Mouse (Mus musculus): ENCODE measurements at regions not wholly inside any gene's neighbourhood (a gene's known extent, or its start where the extent isn't known, plus 50 kb on each side); places are given as distances from the start of the nearest gene placed in this dataset.

DNA sequence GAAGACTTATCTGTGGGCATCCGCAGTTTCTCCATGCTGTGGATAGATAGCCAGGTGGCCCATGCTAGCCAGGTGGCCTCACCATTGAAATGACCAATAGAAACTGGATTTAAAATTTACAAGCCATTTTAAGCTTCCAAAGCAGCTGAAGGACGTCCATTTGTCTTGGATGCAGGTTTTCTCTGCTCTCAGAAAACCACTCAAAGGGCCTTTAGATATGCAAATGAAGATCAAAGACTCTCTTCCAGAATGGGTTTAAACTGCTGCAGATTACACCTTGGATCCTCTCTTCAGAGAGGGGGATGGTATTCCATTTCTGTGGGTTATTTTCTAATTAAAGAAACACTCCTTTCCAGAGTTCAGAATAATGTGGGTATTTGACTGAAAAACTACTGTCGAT is 518.5 kb downstream of the Rnf144a start:
- DNase-seq (ENCODE audit: low spot score) = no peak

- no peak for DNase-seq (ENCODE audit: low spot score)
Measured at GRCm38 (mm10) chr12:25895691-25896090, 519.4 kb downstream of the Rnf144a start.

DNA sequence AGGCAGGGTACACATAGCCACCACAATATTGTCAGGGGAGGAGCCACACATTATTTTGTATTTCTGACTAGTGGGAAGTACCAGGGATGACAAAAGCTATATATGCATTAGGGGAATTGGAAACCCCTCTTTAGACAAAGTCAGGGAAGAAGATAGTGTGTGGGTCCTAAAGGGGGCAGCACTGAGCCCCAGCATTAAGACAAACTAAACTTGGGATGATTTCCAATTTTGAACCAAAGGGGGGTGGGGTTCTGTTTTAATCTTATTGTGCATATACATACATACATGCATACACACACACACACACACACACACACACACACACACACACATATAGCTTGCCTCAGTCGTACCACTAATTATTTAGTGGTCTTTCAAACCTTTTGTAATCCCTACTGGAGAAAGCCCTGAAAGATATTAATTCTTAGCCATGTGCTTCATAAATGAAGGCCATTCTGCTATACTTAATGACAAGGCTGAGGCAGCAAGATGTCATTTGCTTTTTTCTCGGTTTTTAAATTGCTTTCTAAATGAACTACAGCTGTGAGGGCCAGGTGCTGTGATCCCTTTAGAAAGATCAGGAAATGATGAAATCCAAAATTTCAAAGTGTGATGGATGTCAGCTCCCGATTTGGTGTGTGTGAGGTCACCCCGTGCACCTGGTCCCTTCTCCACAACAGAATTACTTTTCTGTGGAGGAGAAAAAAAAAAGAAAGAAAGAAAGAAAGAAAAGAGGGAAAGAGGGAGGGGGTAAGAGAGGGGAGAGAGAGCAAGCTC is 523.5 kb downstream of the Rnf144a start:
- DNase-seq (ENCODE audit: low spot score) = no peak

- no peak for DNase-seq (ENCODE audit: low spot score)
Measured at GRCm38 (mm10) chr12:25890722-25891121, 524.3 kb downstream of the Rnf144a start.

DNA sequence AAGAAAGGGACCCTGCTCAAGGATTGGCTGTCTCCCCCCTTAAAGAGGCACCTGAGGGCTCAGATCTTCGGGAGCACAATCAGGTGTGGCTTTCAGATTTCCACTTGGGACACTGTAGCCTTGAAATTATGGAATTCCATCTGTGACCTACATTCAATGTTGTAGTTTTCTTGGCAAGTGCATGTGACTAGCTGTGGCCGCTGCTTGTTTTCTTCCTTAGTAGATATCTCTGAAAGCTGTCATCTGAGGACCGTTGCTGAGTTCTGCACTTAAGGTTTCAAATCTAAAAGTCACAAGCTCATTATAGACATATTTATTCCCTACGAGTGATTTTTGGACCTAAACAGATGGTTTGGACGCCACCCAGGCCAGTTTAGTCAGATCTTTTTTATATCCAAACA is 531.3 kb downstream of the Rnf144a start:
- no peak for DNase-seq (ENCODE audit: low spot score)

GRCm38 (mm10) chr12:25871816-25872215 is 543.2 kb downstream of the Rnf144a start:
- no peak for DNase-seq (ENCODE audit: low spot score)

GRCm38 (mm10) chr12:25871001-25871461 is 544.0 kb downstream of the Rnf144a start:
- DNase-seq (ENCODE audit: low spot score) = no peak

DNA sequence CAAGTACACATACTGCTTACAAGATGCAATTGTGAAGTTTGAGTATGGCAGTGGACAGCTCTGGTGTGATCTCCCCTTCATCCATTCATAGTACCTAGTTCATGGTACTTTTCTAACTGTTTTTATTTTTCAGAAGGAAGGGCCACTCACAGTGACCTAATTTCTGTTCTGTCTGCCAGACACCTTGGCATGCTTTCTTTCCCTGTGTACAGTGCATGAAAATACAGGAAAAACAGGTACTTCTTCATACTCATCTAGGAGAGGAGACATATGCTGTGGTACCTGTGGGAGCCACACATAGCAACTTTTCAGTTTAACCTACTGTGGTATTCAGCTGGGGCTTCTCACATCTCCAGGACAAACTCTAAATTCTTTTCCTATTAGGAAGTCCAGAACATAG is 545.2 kb downstream of the Rnf144a start:
- no peak for DNase-seq (ENCODE audit: low spot score)

DNA sequence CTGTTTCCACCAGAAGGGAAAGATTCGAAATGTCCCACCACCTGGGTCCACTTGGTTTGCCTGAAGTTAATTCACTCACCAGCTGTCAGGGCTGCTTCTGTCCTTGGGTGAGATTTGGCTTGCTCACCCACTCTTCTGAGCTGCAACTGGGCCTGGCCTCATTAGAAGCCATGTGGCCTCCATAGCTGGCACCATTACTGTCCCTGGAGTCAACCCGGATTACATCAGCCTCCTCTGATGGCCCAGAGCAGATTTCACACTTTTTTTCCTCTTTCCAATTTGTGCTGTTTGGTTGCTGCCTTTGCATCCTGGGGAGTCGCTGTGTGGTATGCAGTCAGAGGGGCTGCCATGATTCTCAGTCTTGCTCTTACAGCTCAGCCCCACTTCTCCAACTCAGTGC is 550.0 kb downstream of the Rnf144a start:
- no peak for DNase-seq (ENCODE audit: low spot score)

GRCm38 (mm10) chr12:25864113-25864852 is 550.8 kb downstream of the Rnf144a start:
- DNase-seq (ENCODE audit: low spot score) = peak; percentile 7

- DNase-seq (ENCODE audit: low spot score) = no peak
Measured at GRCm38 (mm10) chr12:25861100-25861499, 554.0 kb downstream of the Rnf144a start.

GRCm38 (mm10) chr12:25858397-25858796 is 556.7 kb downstream of the Rnf144a start:
- no peak for DNase-seq (ENCODE audit: low spot score)

DNA sequence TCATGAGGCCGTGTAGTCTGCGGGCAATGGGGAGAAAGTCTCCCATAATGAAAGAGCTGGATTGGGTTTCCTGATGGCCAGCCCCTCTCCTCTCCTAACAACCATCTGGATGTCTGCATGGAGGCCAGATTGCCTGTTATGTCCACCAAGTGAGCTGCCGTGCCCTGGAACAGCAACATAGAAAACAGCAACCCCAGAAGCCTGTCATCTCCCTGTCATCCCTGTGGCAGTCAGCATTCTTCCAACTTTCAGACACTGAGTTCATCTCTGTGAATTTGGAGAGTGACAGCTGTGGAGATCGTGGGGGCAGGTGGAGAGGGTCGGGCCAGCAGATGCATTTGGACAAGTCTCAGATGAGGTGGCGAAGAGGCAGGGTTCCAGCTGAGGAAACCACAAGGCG is 585.0 kb downstream of the Rnf144a start:
- no peak for DNase-seq (ENCODE audit: low spot score)

- DNase-seq (ENCODE audit: low spot score) = no peak
Measured at GRCm38 (mm10) chr12:25827961-25828360, 587.1 kb downstream of the Rnf144a start.

DNA sequence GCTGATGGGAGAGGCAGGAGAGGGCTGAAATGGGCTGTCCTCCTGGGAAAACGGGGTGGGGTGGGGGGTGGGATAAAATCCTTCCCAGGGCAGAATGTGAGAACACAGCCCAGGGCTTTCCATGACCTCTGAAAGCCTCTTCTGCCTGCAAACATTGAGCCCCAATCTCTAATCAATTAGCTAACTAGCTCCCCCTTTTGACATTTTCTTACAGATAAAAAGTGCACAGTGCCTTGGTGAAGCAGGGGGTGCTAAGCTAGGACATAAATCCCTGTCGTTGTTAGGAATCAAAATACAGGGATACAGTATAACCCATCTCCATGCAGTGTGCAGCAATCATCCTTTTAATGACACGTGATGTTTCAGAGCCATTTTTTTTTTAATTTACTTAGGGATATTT is 588.1 kb downstream of the Rnf144a start:
- no peak for DNase-seq (ENCODE audit: low spot score)

DNA sequence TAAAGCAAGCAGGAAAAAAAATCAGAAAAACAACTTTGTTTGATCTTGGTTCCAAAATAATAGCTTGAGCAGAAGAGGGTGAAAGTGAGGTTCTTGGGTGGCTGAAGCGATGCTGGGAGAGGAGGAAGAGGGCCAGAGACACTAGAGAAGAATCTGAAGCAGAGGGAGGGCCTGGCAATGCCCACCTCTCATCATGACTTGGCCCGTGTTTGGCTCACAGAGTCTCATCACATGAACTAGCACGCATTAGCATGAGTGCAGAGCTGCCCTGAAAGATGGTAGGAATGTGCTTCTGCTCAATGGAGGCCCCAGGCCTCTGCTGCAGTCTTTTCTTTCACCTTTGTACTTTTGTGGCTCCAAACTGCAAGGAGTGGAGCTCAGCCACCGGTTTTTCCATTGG is 588.6 kb downstream of the Rnf144a start:
- DNase-seq (ENCODE audit: low spot score) = no peak

DNA sequence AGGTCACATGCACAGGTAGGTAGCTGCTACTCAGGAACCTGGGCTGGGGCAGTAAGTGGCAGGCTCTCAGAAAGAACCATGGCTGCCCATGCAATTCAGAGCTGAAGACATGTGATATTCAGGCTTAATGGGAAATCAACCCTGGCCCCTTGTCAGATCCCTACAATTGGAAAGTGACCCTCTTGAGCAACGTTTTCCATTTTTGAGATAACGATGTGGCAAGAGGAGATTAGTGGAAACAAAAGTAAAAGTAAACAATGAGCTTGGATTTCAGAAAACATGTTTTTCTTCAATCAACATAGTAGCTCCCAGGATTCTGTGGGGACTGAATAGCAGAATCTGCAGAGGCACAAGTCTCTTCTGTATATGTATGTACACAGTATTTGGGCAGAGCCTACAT is 598.8 kb downstream of the Rnf144a start:
- DNase-seq (ENCODE audit: low spot score) = no peak

DNA sequence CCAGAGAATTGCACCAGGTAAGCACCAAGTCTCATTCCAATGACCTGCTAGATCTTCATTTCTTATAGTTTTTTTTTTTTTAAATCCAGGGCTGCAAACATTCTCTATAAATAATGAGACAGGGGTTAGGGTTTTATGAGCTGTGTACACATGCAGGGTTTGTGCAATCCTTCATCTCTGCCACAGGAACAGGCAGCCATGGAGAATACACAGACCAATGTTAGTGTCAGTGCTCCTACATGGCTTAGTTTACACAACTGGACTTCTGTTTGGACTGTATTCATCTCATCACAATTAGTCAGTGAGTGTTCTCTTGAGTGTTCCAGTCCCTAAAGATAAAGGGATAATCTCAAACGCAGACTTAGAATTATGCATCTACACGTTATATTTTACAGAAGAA is 620.0 kb downstream of the Rnf144a start:
- no peak for DNase-seq (ENCODE audit: low spot score)

- no peak for DNase-seq (ENCODE audit: low spot score)
Measured at GRCm38 (mm10) chr12:25794571-25794970, 620.5 kb downstream of the Rnf144a start.

- no peak for DNase-seq (ENCODE audit: low spot score)
Measured at GRCm38 (mm10) chr12:25792571-25793075, 622.4 kb downstream of the Rnf144a start.

- DNase-seq (ENCODE audit: low spot score) = no peak
Measured at GRCm38 (mm10) chr12:25790956-25791355, 624.1 kb downstream of the Rnf144a start.

GRCm38 (mm10) chr12:25785646-25786606 is 629.1 kb downstream of the Rnf144a start:
- no peak for DNase-seq (ENCODE audit: low spot score)

Data from c-Kit-positive CD71-positive TER-119-positive erythroid progenitor cells, embryonic 14.5 days (primary cell).